Mouse (Mus musculus) MEL (cell line): ENCODE data around the gene Cep104. TPM values are rescaled to one million over a fixed set of nuclear protein-coding genes. Genes with fewer than 3 reads are reported as not detected.

Experiments
- DNase-seq: peaks from one replicate; pipeline ENCODE4 v3.0.0; 2011; ENCODE audit warnings: low read depth, low spot score
- H3K27ac ChIP-seq: 2 replicates; pipeline ENCODE4 v1.5.1; 2012; ENCODE audit warnings: low read depth, mild to moderate bottlenecking, control low read depth, low read length, moderate library complexity; ENCODE audit not compliant: control insufficient read depth
- H3K27me3 ChIP-seq, 2 experiments: fragments of 150-350 bp in 1 of 2; sonication (generic) in 1 of 2; 2 replicates each; pipeline ENCODE4 v1.6.1; 2012; ENCODE audit warnings: low read length in 2 of 2, mild to moderate bottlenecking in 2 of 2, improper control_type of control experiment in 1 of 2, moderate library complexity in 1 of 2; ENCODE audit not compliant: insufficient read depth in 2 of 2, control insufficient read depth in 1 of 2
- H3K36me3 ChIP-seq, 2 experiments: 2 replicates each; pipeline ENCODE4 v1.6.1; 2012 to 2014; ENCODE audit warnings: low read length in 2 of 2, improper control_type of control experiment in 1 of 2, inconsistent platforms in 1 of 2, mild to moderate bottlenecking in 1 of 2; ENCODE audit not compliant: insufficient read depth in 2 of 2, control insufficient read depth in 1 of 2
- H3K4me1 ChIP-seq, 2 experiments: fragments of 150-350 bp in 1 of 2; sonication (generic) in 1 of 2; 2 replicates each; pipeline ENCODE4 v1.6.1; 2012; ENCODE audit warnings: low read length in 2 of 2, improper control_type of control experiment in 1 of 2, mild to moderate bottlenecking in 1 of 2; ENCODE audit not compliant: insufficient read depth in 2 of 2, control insufficient read depth in 1 of 2
- H3K4me3 ChIP-seq, 2 experiments: fragments of 150-350 bp in 1 of 2; sonication (generic) in 1 of 2; 2 replicates each; pipeline ENCODE4 v1.5.1; 2012; ENCODE audit warnings: low read depth in 2 of 2, low read length in 2 of 2, mild to moderate bottlenecking in 2 of 2, moderate library complexity in 2 of 2, control low read depth in 1 of 2, improper control_type of control experiment in 1 of 2; ENCODE audit not compliant: control insufficient read depth in 1 of 2, insufficient read depth in 1 of 2
- H3K79me2 ChIP-seq: 2 replicates; pipeline ENCODE4 v1.6.1; 2012; ENCODE audit warnings: mild to moderate bottlenecking, low read length, moderate library complexity; ENCODE audit not compliant: control insufficient read depth, poor library complexity, insufficient read depth
- H3K9ac ChIP-seq: 2 replicates; pipeline ENCODE4 v1.6.1; 2012; ENCODE audit warnings: low read depth, mild to moderate bottlenecking, control low read depth, low read length, moderate library complexity; ENCODE audit not compliant: control insufficient read depth, poor library complexity, severe bottlenecking
- H3K9me3 ChIP-seq: fragments of 150-350 bp; sonication (generic); replicated peaks from 2 replicates; pipeline ENCODE4 v1.6.1; 2012; ENCODE audit warnings: mild to moderate bottlenecking, low read length, improper control_type of control experiment, moderate library complexity; ENCODE audit not compliant: insufficient read depth
- BHLHE40 ChIP-seq: IDR thresholded peaks from 2 replicates; pipeline ENCODE4 v1.6.1; 2012; ENCODE audit warnings: low read depth, mild to moderate bottlenecking, inconsistent platforms, low read length, improper control_type of control experiment, borderline replicate concordance
- CHD2 ChIP-seq: IDR thresholded peaks from 2 replicates; pipeline ENCODE4 v1.6.1; 2011; ENCODE audit warnings: low read length, improper control_type of control experiment
- CTCF ChIP-seq, 3 experiments: IDR thresholded peaks in 2 of 3; conservative IDR thresholded peaks in 1 of 3; 2 replicates each; pipeline ENCODE4 v1.5.1; 2011 to 2012; ENCODE audit warnings: low read length in 3 of 3, low read depth in 2 of 3, mild to moderate bottlenecking in 2 of 3, improper control_type of control experiment in 1 of 3, inconsistent platforms in 1 of 3, mixed read lengths in 1 of 3, moderate library complexity in 1 of 3; ENCODE audit not compliant: control insufficient read depth in 1 of 3, insufficient read depth in 1 of 3, poor library complexity in 1 of 3, severe bottlenecking in 1 of 3
- GATA1 ChIP-seq: IDR thresholded peaks from 2 replicates; pipeline ENCODE4 v1.6.1; 2011; ENCODE audit warnings: low read depth, low read length, improper control_type of control experiment
- KAT2A ChIP-seq: conservative IDR thresholded peaks from 2 replicates; pipeline ENCODE4 v1.6.1; 2012; ENCODE audit warnings: low read depth, low read length, improper control_type of control experiment, inconsistent platforms
- MAFK ChIP-seq: IDR thresholded peaks from 2 replicates; pipeline ENCODE4 v1.6.1; 2011; ENCODE audit warnings: low read depth, mild to moderate bottlenecking, low read length, improper control_type of control experiment, borderline replicate concordance
- MAX ChIP-seq: IDR thresholded peaks from 2 replicates; pipeline ENCODE4 v1.6.1; 2011; ENCODE audit warnings: low read length, improper control_type of control experiment
- MAZ ChIP-seq: IDR thresholded peaks from 2 replicates; pipeline ENCODE4 v1.6.1; 2012; ENCODE audit warnings: low read depth, mild to moderate bottlenecking, inconsistent platforms, low read length, improper control_type of control experiment
- NELFE ChIP-seq: IDR thresholded peaks from 2 replicates; pipeline ENCODE4 v1.6.1; 2011; ENCODE audit warnings: low read depth, low read length, improper control_type of control experiment
- NRF1 ChIP-seq: IDR thresholded peaks from 2 replicates; pipeline ENCODE4 v1.6.1; 2014; ENCODE audit warnings: low read depth, mild to moderate bottlenecking, inconsistent platforms, low read length, improper control_type of control experiment, moderate library complexity; ENCODE audit not compliant: poor library complexity, insufficient read depth, severe bottlenecking
- POLR2AphosphoS2 ChIP-seq: IDR thresholded peaks from 2 replicates; pipeline ENCODE4 v1.6.1; 2011; ENCODE audit warnings: low read length, improper control_type of control experiment
- RCOR1 ChIP-seq: IDR thresholded peaks from 2 replicates; pipeline ENCODE4 v1.6.1; 2012; ENCODE audit warnings: low read depth, mild to moderate bottlenecking, inconsistent platforms, low read length, improper control_type of control experiment
- SIN3A ChIP-seq: IDR thresholded peaks from 2 replicates; pipeline ENCODE4 v1.6.1; 2012; ENCODE audit warnings: low read length, improper control_type of control experiment, inconsistent platforms
- TBP ChIP-seq: IDR thresholded peaks from 2 replicates; pipeline ENCODE4 v1.8.0; 2011; ENCODE audit warnings: low read depth, low read length, improper control_type of control experiment
- TCF12 ChIP-seq: IDR thresholded peaks from 2 replicates; pipeline ENCODE4 v1.6.1; 2014; ENCODE audit warnings: low read depth, mild to moderate bottlenecking, inconsistent platforms, low read length, improper control_type of control experiment, moderate library complexity
- UBTF ChIP-seq: IDR thresholded peaks from 2 replicates; pipeline ENCODE4 v1.6.1; 2012; ENCODE audit warnings: low read depth, mild to moderate bottlenecking, inconsistent platforms, low read length, improper control_type of control experiment, moderate library complexity, borderline replicate concordance; ENCODE audit not compliant: insufficient read depth
- ZC3H11A ChIP-seq: IDR thresholded peaks from 2 replicates; pipeline ENCODE4 v1.6.1; 2012; ENCODE audit warnings: low read depth, mild to moderate bottlenecking, inconsistent platforms, low read length, improper control_type of control experiment
- polyA plus RNA-seq, 2 experiments: library from polyadenylated mRNA; stranded (reverse) in 1 of 2; unstranded in 1 of 2; fragments of >175 nt in 1 of 2; fragments of >200 nt in 1 of 2; gene quantifications; 2 replicates each; pipeline versions ENCODE4 v1.2.1 to v1.2.4; 2012; ENCODE audit warnings: low replicate concordance in 2 of 2, low read depth in 1 of 2; ENCODE audit not compliant: insufficient read length in 2 of 2, insufficient read depth in 1 of 2, missing spikeins in 1 of 2
- total RNA-seq: library from RNA; depleted of rRNA; stranded (reverse); fragments of 300-350 nt; gene quantifications from 2 replicates; pipeline ENCODE4 v1.2.3, GENCODE M21; 2012

Gene Cep104
- total and polyA plus RNA-seq, 3 experiments, result 8.5 to 19.9 TPM; not detected in 1

DNA sequence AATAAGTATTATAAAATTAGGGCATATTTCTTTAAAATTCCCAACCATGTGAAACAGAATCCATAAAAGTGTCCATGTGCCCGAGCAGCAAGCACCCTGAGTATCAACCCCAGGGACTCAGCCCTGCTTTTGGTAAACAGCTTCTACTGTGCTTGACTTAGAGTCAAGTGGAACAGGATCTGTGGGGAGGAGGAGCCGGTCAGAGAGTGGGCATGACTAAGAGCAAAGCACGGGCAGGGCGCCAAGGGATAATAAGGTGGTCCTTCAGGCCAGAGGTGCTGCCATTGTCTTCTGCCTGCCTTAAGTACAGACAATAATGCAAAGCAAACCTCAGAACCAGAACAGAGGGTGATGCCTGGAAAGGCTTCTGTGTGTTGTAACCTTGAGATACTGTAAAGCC lies 32.8 kb downstream of the Cep104 start:
- Histone ChIP-seq H3K79me2 (peaks cover 11% of the 10 kb centered on the region), H3K4me1 (0 out of 4 replicates have a peak, but pooled peaks cover 0 to 5% of the 10 kb centered on the region in 2 experiments), H3K9ac (no peak overlapping the region), H3K27me3 (no peaks in the 10 kb centered on the region), H3K36me3 (no peaks in the 10 kb centered on the region), H3K27ac (no peak overlapping the region), H3K4me3 (no peak overlapping the region), H3K9me3 (no peaks in the 10 kb centered on the region)
- TF ChIP-seq ZC3H11A, result no peak
- no peak for DNase-seq

DNA sequence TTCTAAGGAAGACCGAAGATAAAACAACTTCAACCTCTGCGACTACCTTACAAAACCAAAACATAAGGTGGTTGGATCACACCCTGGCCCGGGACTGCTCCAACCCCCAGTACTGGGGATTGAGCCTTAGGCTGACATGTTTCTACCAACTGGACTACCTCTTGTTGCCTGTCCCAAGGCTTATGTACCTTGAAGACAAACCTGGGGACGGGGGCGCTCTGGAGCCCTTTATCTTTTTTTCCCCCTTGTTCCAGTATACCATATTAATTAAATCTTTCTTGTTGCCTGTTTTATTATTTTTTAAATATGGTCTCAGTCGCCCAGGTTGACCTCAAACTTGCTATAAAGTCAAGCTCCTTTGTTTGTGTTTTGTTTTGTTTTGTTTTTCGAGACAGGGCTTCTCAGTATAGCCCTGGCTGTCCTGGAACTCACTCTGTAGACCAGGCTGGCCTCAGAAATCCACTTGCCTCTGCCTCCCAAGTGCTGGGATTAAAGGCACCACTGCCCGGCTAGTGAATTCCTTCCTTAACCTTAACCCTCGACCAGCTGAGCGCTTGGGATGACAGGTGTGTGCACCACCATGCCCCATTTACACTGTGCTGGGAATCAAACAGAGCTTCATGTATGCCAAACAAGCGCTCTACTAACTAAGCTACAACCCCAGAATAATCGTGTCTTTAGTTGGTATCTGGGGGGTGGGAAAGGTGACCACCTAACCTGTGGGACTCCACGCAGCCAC lies 36.1 kb downstream of the Cep104 start:
- H3K9me3 ChIP-seq, result no peaks in the 10 kb centered on the region
- peaks cover 0 to 13% of the 10 kb centered on the region in 2 experiments; a peak in 2 of 4 replicates for H3K4me1 ChIP-seq
- H3K79me2 ChIP-seq, result peaks cover 35% of the 10 kb centered on the region
- peak overlapping the region; percentile 86 to 96 for H3K4me3 ChIP-seq
- H3K27me3 ChIP-seq, result no peaks in the 10 kb centered on the region
- H3K27ac ChIP-seq, result peak overlapping the region; percentile 32
- DNase-seq, result peak; percentile 34
- TF ChIP-seq SIN3A (no peak), TBP (no peak), BHLHE40 (no peak), TCF12 (no peak), KAT2A (no peak), RCOR1 (no peak), UBTF (no peak), NELFE (no peak), NRF1 (no peak), MAZ (no peak), CHD2 (no peak), GATA1 (no peak), POLR2AphosphoS2 (0 out of 2 replicates have a peak, but pooled peaks have one; percentile 77), CTCF (IDR thresholded peaks at IDR 0.05 in 2 of 3, conservative IDR thresholded peaks at IDR 0.05 in 1 of 3; ENCODE audit: control insufficient read depth in 1 of 3, insufficient read depth in 1 of 3, low read depth in 2 of 3, low read length in 3 of 3, poor library complexity in 1 of 3, severe bottlenecking in 1 of 3) (peak in 1 of 3 experiments; percentile 22; a peak in 2 of 6 replicates), MAFK (no peak), MAX (no peak)
- H3K9ac ChIP-seq, result peak overlapping the region; percentile 86
- peaks cover 0 to 4% of the 10 kb centered on the region in 2 experiments; a peak in 3 of 4 replicates for H3K36me3 ChIP-seq
